Mouse (Mus musculus): ENCODE data around the gene Acap1. TPM values are rescaled to one million over a fixed set of nuclear protein-coding genes. Genes with fewer than 3 reads are reported as not detected.
"Not testable (repeated sequence)": the region's sequence is repeated elsewhere in the genome, so short reads cannot be mapped to it uniquely, and the experiment has no call there.

The Acap1 gene
- polyA plus RNA-seq, 1 experiment from 2014 or later, result 1.5 TPM

- peak overlapping the region; percentile 99 for H3K9ac ChIP-seq (ENCODE audit: low read depth, low read length)
- no peaks in the 10 kb centered on the region for H3K9me3 ChIP-seq (ENCODE audit: control insufficient read depth, low read length)
- peak overlapping the region; percentile 96 for H3K27ac ChIP-seq (replicated peaks; ENCODE audit: low read depth, low read length)
- DNase-seq (ENCODE audit: low spot score), result no peak
- no peaks in the 10 kb centered on the region for H3K27me3 ChIP-seq (replicated peaks; ENCODE audit: control insufficient read depth, insufficient read depth, low read length)
- 76% methylated on average over 9 of the region's 9 CpGs for WGBS
- peaks cover 47% of the 10 kb centered on the region for H3K36me3 ChIP-seq (ENCODE audit: control insufficient read depth, insufficient read depth, low read length)
- peaks cover 13% of the 10 kb centered on the region for H3K4me1 ChIP-seq (ENCODE audit: control insufficient read depth, insufficient read depth, low read length)
- no peak for ATAC-seq (ENCODE audit: low read depth)
- peak overlapping the region; percentile 75 for H3K4me2 ChIP-seq (ENCODE audit: low read depth, low read length)
- H3K4me3 ChIP-seq (ENCODE audit: low read depth, low read length), result peak overlapping the region; percentile 94
These were observed 23.7 kb upstream of the Acap1 start for GRCm38 (mm10) chr11:69919053-69919452.

GRCm38 (mm10) chr11:69918118-69918517 is 22.8 kb upstream of the Acap1 start:
- Histone ChIP-seq H3K4me3 (ENCODE audit: low read depth, low read length) (no peak overlapping the region), H3K36me3 (ENCODE audit: control insufficient read depth, insufficient read depth, low read length) (peaks cover 51% of the 10 kb centered on the region), H3K9ac (ENCODE audit: low read depth, low read length) (no peak overlapping the region), H3K4me1 (ENCODE audit: control insufficient read depth, insufficient read depth, low read length) (peaks cover 13% of the 10 kb centered on the region), H3K9me3 (ENCODE audit: control insufficient read depth, low read length) (no peaks in the 10 kb centered on the region), H3K27me3 (replicated peaks; ENCODE audit: control insufficient read depth, insufficient read depth, low read length) (no peaks in the 10 kb centered on the region), H3K27ac (replicated peaks; ENCODE audit: low read depth, low read length) (no peak overlapping the region), H3K4me2 (ENCODE audit: low read depth, low read length) (no peak overlapping the region)
- no peak for ATAC-seq (ENCODE audit: low read depth)
- WGBS, result 83% methylated on average over 5 of the region's 5 CpGs
- DNase-seq (ENCODE audit: low spot score), result no peak

GRCm38 (mm10) chr11:69917379-69917948 is 22.1 kb upstream of the Acap1 start:
- no peak overlapping the region for H3K4me3 ChIP-seq (ENCODE audit: low read depth, low read length)
- no peak overlapping the region for H3K4me2 ChIP-seq (ENCODE audit: low read depth, low read length)
- no peak for DNase-seq (ENCODE audit: low spot score)
- WGBS, result 84% methylated on average over 8 of the region's 8 CpGs
- H3K9me3 ChIP-seq (ENCODE audit: control insufficient read depth, low read length), result no peaks in the 10 kb centered on the region
- H3K27me3 ChIP-seq (replicated peaks; ENCODE audit: control insufficient read depth, insufficient read depth, low read length), result no peaks in the 10 kb centered on the region
- no peak for ATAC-seq (ENCODE audit: low read depth)
- no peak overlapping the region for H3K27ac ChIP-seq (replicated peaks; ENCODE audit: low read depth, low read length)
- H3K9ac ChIP-seq (ENCODE audit: low read depth, low read length), result no peak overlapping the region
- H3K36me3 ChIP-seq (ENCODE audit: control insufficient read depth, insufficient read depth, low read length), result peaks cover 57% of the 10 kb centered on the region
- peaks cover 10% of the 10 kb centered on the region for H3K4me1 ChIP-seq (ENCODE audit: control insufficient read depth, insufficient read depth, low read length)

GRCm38 (mm10) chr11:69916652-69917378 is 21.5 kb upstream of the Acap1 start:
- H3K9ac ChIP-seq (ENCODE audit: low read depth, low read length); H3K4me1 ChIP-seq (ENCODE audit: control insufficient read depth, insufficient read depth, low read length); H3K9me3 ChIP-seq (ENCODE audit: control insufficient read depth, low read length); H3K27ac ChIP-seq (replicated peaks; ENCODE audit: low read depth, low read length); H3K4me3 ChIP-seq (ENCODE audit: low read depth, low read length); H3K27me3 ChIP-seq (replicated peaks; ENCODE audit: control insufficient read depth, insufficient read depth, low read length); ATAC-seq (ENCODE audit: low read depth); DNase-seq (ENCODE audit: low spot score); H3K4me2 ChIP-seq (ENCODE audit: low read depth, low read length): not testable (repeated sequence)
- WGBS, result 55% methylated on average over 7 of the region's 7 CpGs
- peaks cover 64% of the 10 kb centered on the region for H3K36me3 ChIP-seq (ENCODE audit: control insufficient read depth, insufficient read depth, low read length)

- DNase-seq (ENCODE audit: low spot score), result no peak
- H3K36me3 ChIP-seq (ENCODE audit: control insufficient read depth, insufficient read depth, low read length), result peaks cover 73% of the 10 kb centered on the region
- H3K4me2 ChIP-seq (ENCODE audit: low read depth, low read length), result 0 out of 2 replicates have a peak overlapping the region, but pooled peaks have one; percentile 74
- H3K27ac ChIP-seq (replicated peaks; ENCODE audit: low read depth, low read length), result no peak overlapping the region
- no peaks in the 10 kb centered on the region for H3K9me3 ChIP-seq (ENCODE audit: control insufficient read depth, low read length)
- H3K27me3 ChIP-seq (replicated peaks; ENCODE audit: control insufficient read depth, insufficient read depth, low read length), result no peaks in the 10 kb centered on the region
- H3K9ac ChIP-seq (ENCODE audit: low read depth, low read length), result 0 out of 2 replicates have a peak overlapping the region, but pooled peaks have one; percentile 30
- WGBS, result 67% methylated on average over 5 of the region's 5 CpGs
- no peak for ATAC-seq (ENCODE audit: low read depth)
- H3K4me3 ChIP-seq (ENCODE audit: low read depth, low read length), result no peak overlapping the region
- H3K4me1 ChIP-seq (ENCODE audit: control insufficient read depth, insufficient read depth, low read length), result peaks cover 8% of the 10 kb centered on the region; the same call in 1 of the 2 replicates
These were observed 20.6 kb upstream of the Acap1 start for GRCm38 (mm10) chr11:69915667-69916627.

- Histone ChIP-seq H3K4me3 (ENCODE audit: low read depth, low read length) (peak overlapping the region; percentile 68), H3K4me1 (ENCODE audit: control insufficient read depth, insufficient read depth, low read length) (peaks cover 8% of the 10 kb centered on the region; the same call in 1 of the 2 replicates), H3K36me3 (ENCODE audit: control insufficient read depth, insufficient read depth, low read length) (peaks cover 82% of the 10 kb centered on the region), H3K4me2 (ENCODE audit: low read depth, low read length) (peak overlapping the region; percentile 74), H3K27me3 (replicated peaks; ENCODE audit: control insufficient read depth, insufficient read depth, low read length) (no peaks in the 10 kb centered on the region), H3K9ac (ENCODE audit: low read depth, low read length) (peak overlapping the region; percentile 82; the same call in 1 of the 2 replicates), H3K27ac (replicated peaks; ENCODE audit: low read depth, low read length) (no peak overlapping the region), H3K9me3 (ENCODE audit: control insufficient read depth, low read length) (no peaks in the 10 kb centered on the region)
- DNase-seq (ENCODE audit: low spot score) (no peak), ATAC-seq (ENCODE audit: low read depth) (no peak)
- 33% methylated on average over 9 of the region's 9 CpGs for WGBS
These were observed 19.6 kb upstream of the Acap1 start for GRCm38 (mm10) chr11:69914917-69915430.

- WGBS, result 2% methylated on average over 16 of the region's 17 CpGs
- no peaks in the 10 kb centered on the region for H3K9me3 ChIP-seq (ENCODE audit: control insufficient read depth, low read length)
- peaks cover 87% of the 10 kb centered on the region for H3K36me3 ChIP-seq (ENCODE audit: control insufficient read depth, insufficient read depth, low read length)
- no peaks in the 10 kb centered on the region for H3K27me3 ChIP-seq (replicated peaks; ENCODE audit: control insufficient read depth, insufficient read depth, low read length)
- peak overlapping the region; percentile 68 for H3K4me3 ChIP-seq (ENCODE audit: low read depth, low read length)
- peaks cover 5% of the 10 kb centered on the region; the same call in 1 of the 2 replicates for H3K4me1 ChIP-seq (ENCODE audit: control insufficient read depth, insufficient read depth, low read length)
- ATAC-seq (ENCODE audit: low read depth), result no peak
- H3K9ac ChIP-seq (ENCODE audit: low read depth, low read length), result peak overlapping the region; percentile 82
- H3K27ac ChIP-seq (replicated peaks; ENCODE audit: low read depth, low read length), result peak overlapping the region; percentile 85
- DNase-seq (ENCODE audit: low spot score), result no peak
- peak overlapping the region; percentile 74 for H3K4me2 ChIP-seq (ENCODE audit: low read depth, low read length)
These were observed 19.0 kb upstream of the Acap1 start for GRCm38 (mm10) chr11:69914372-69914764.
